Mouse (Mus musculus) heart, postnatal 0 days (tissue): Measurements from ENCODE around the gene Prdm8.

Experiments used
- CTCF ChIP-seq: IDR thresholded peaks from 2 replicates; pipeline ENCODE4 v1.5.1; 2016; ENCODE audit warnings: antibody characterized with exemption, control low read depth, low read depth
- EP300 ChIP-seq: IDR thresholded peaks from 2 replicates; pipeline ENCODE4 v1.6.1; 2016; ENCODE audit warnings: antibody characterized with exemption, low read depth

GRCm38 (mm10) chr5:98182603-98182920, 15.6 kb downstream of the Prdm8 start:
- no peak for TF ChIP-seq EP300
- TF ChIP-seq CTCF = no peak
